Mouse (Mus musculus): ENCODE results near the gene Fkbp3. TPM values are rescaled to one million over a fixed set of nuclear protein-coding genes. Genes with fewer than 3 reads are reported as not detected.
A peak's percentile ranks its signal among the peaks of the same experiment; 100 is the strongest.

Gene Fkbp3
- polyA plus RNA-seq, 1 experiment from 2014 or later: 131 TPM

- H3K36me3 ChIP-seq (ENCODE audit: insufficient read depth, low read length): peaks cover 6% of the 10 kb centered on the region
- WGBS: 45% methylated on average over 4 of the region's 4 CpGs
Measured at GRCm38 (mm10) chr12:65068409-65068808, 5.4 kb downstream of the Fkbp3 start.

GRCm38 (mm10) chr12:65066234-65066633 lies 7.6 kb downstream of the Fkbp3 start:
- Histone ChIP-seq H3K9me3 (ENCODE audit: low read length) (no peaks in the 10 kb centered on the region), H3K4me1 (ENCODE audit: insufficient read depth, low read depth, low read length) (no peaks in the 10 kb centered on the region), H3K27ac (ENCODE audit: low read length) (no peak overlapping the region), H3K4me2 (replicated peaks; ENCODE audit: low read depth, low read length) (no peak overlapping the region), H3K9ac (replicated peaks; ENCODE audit: low read depth) (no peak overlapping the region), H3K27me3 (replicated peaks; ENCODE audit: insufficient read depth, low read length) (no peaks in the 10 kb centered on the region), H3K4me3 (ENCODE audit: low read depth, low read length) (no peak overlapping the region), H3K36me3 (ENCODE audit: insufficient read depth, low read length) (peaks cover 8% of the 10 kb centered on the region)
- TF ChIP-seq EP300 (IDR thresholded peaks at IDR 0.05) (no peak), CTCF (IDR thresholded peaks at IDR 0.05) (no peak)
- ATAC-seq (no peak), DNase-seq (ENCODE audit: low spot score) (no peak)
- 45% methylated on average over 3 of the region's 3 CpGs for WGBS

More at GRCm38 (mm10) chr12:65068409-65068808, 5.4 kb downstream of the Fkbp3 start:
- Histone ChIP-seq H3K4me2 (replicated peaks; ENCODE audit: low read depth, low read length) (no peak overlapping the region), H3K9ac (replicated peaks; ENCODE audit: low read depth) (no peak overlapping the region), H3K27ac (ENCODE audit: low read length) (no peak overlapping the region), H3K4me1 (ENCODE audit: insufficient read depth, low read depth, low read length) (no peaks in the 10 kb centered on the region), H3K9me3 (ENCODE audit: low read length) (no peaks in the 10 kb centered on the region), H3K27me3 (replicated peaks; ENCODE audit: insufficient read depth, low read length) (no peaks in the 10 kb centered on the region), H3K4me3 (ENCODE audit: low read depth, low read length) (no peak overlapping the region)
- no peak for DNase-seq (ENCODE audit: low spot score)
- TF ChIP-seq CTCF (IDR thresholded peaks at IDR 0.05) (no peak), EP300 (IDR thresholded peaks at IDR 0.05) (no peak)
- no peak for ATAC-seq

- no peak for ATAC-seq
- 45% methylated on average over 2 of the region's 2 CpGs for WGBS
- TF ChIP-seq EP300 (IDR thresholded peaks at IDR 0.05): no peak
- TF ChIP-seq CTCF (IDR thresholded peaks at IDR 0.05): no peak
Measured at GRCm38 (mm10) chr12:65065241-65065640, 8.6 kb downstream of the Fkbp3 start.

GRCm38 (mm10) chr12:65061082-65061481 lies 12.7 kb downstream of the Fkbp3 start:
- Histone ChIP-seq H3K4me3 (ENCODE audit: low read depth, low read length) (no peak overlapping the region), H3K9ac (replicated peaks; ENCODE audit: low read depth) (no peak overlapping the region), H3K4me1 (ENCODE audit: insufficient read depth, low read depth, low read length) (no peaks in the 10 kb centered on the region), H3K4me2 (replicated peaks; ENCODE audit: low read depth, low read length) (no peak overlapping the region), H3K9me3 (ENCODE audit: low read length) (no peaks in the 10 kb centered on the region), H3K27ac (ENCODE audit: low read length) (no peak overlapping the region), H3K27me3 (replicated peaks; ENCODE audit: insufficient read depth, low read length) (no peaks in the 10 kb centered on the region), H3K36me3 (ENCODE audit: insufficient read depth, low read length) (peaks cover 21% of the 10 kb centered on the region)
- ATAC-seq: no peak
- DNase-seq (ENCODE audit: low spot score): no peak
- TF ChIP-seq CTCF (IDR thresholded peaks at IDR 0.05) (no peak), EP300 (IDR thresholded peaks at IDR 0.05) (no peak)

More at GRCm38 (mm10) chr12:65065241-65065640, 8.6 kb downstream of the Fkbp3 start:
- Histone ChIP-seq H3K9ac (replicated peaks; ENCODE audit: low read depth) (no peak overlapping the region), H3K27ac (ENCODE audit: low read length) (no peak overlapping the region), H3K9me3 (ENCODE audit: low read length) (no peaks in the 10 kb centered on the region), H3K36me3 (ENCODE audit: insufficient read depth, low read length) (peaks cover 16% of the 10 kb centered on the region), H3K4me3 (ENCODE audit: low read depth, low read length) (no peak overlapping the region), H3K4me2 (replicated peaks; ENCODE audit: low read depth, low read length) (no peak overlapping the region), H3K4me1 (ENCODE audit: insufficient read depth, low read depth, low read length) (no peaks in the 10 kb centered on the region), H3K27me3 (replicated peaks; ENCODE audit: insufficient read depth, low read length) (no peaks in the 10 kb centered on the region)
- peak; percentile 5 for DNase-seq (ENCODE audit: low spot score)

GRCm38 (mm10) chr12:65058203-65058602 lies 15.6 kb downstream of the Fkbp3 start:
- H3K4me3 ChIP-seq (ENCODE audit: low read depth, low read length): no peak overlapping the region
- no peak overlapping the region for H3K27ac ChIP-seq (ENCODE audit: low read length)
- no peak for ATAC-seq
- H3K36me3 ChIP-seq (ENCODE audit: insufficient read depth, low read length): peaks cover 23% of the 10 kb centered on the region; the same call in 1 of the 2 replicates
- no peak for DNase-seq (ENCODE audit: low spot score)
- no peaks in the 10 kb centered on the region for H3K27me3 ChIP-seq (replicated peaks; ENCODE audit: insufficient read depth, low read length)
- H3K4me1 ChIP-seq (ENCODE audit: insufficient read depth, low read depth, low read length): no peaks in the 10 kb centered on the region
- 77% methylated on average over 2 of the region's 2 CpGs for WGBS
- TF ChIP-seq CTCF (IDR thresholded peaks at IDR 0.05) (no peak), EP300 (IDR thresholded peaks at IDR 0.05) (no peak)
- H3K9me3 ChIP-seq (ENCODE audit: low read length): no peaks in the 10 kb centered on the region
- H3K4me2 ChIP-seq (replicated peaks; ENCODE audit: low read depth, low read length): no peak overlapping the region
- no peak overlapping the region for H3K9ac ChIP-seq (replicated peaks; ENCODE audit: low read depth)

- Histone ChIP-seq H3K27me3 (replicated peaks; ENCODE audit: insufficient read depth, low read length) (no peaks in the 10 kb centered on the region), H3K36me3 (ENCODE audit: insufficient read depth, low read length) (0 out of 2 replicates have a peak, but pooled peaks cover 3% of the 10 kb centered on the region), H3K9me3 (ENCODE audit: low read length) (no peaks in the 10 kb centered on the region), H3K4me1 (ENCODE audit: insufficient read depth, low read depth, low read length) (no peaks in the 10 kb centered on the region), H3K27ac (ENCODE audit: low read length) (no peak overlapping the region), H3K4me2 (replicated peaks; ENCODE audit: low read depth, low read length) (no peak overlapping the region), H3K9ac (replicated peaks; ENCODE audit: low read depth) (no peak overlapping the region), H3K4me3 (ENCODE audit: low read depth, low read length) (no peak overlapping the region)
- no peak for DNase-seq (ENCODE audit: low spot score)
- no peak for ATAC-seq
- TF ChIP-seq CTCF (IDR thresholded peaks at IDR 0.05) (no peak), EP300 (IDR thresholded peaks at IDR 0.05) (no peak)
Measured at GRCm38 (mm10) chr12:65048799-65049198, 25.0 kb downstream of the Fkbp3 start.

- Histone ChIP-seq H3K36me3 (ENCODE audit: insufficient read depth, low read length) (no peaks in the 10 kb centered on the region), H3K4me2 (replicated peaks; ENCODE audit: low read depth, low read length) (peak overlapping the region; percentile 57), H3K9me3 (ENCODE audit: low read length) (no peaks in the 10 kb centered on the region), H3K27me3 (replicated peaks; ENCODE audit: insufficient read depth, low read length) (no peaks in the 10 kb centered on the region), H3K9ac (replicated peaks; ENCODE audit: low read depth) (no peak overlapping the region), H3K27ac (ENCODE audit: low read length) (no peak overlapping the region), H3K4me3 (ENCODE audit: low read depth, low read length) (peak overlapping the region; percentile 92; the same call in 1 of the 2 replicates), H3K4me1 (ENCODE audit: insufficient read depth, low read depth, low read length) (peaks cover 14% of the 10 kb centered on the region)
- TF ChIP-seq CTCF (IDR thresholded peaks at IDR 0.05) (no peak), EP300 (IDR thresholded peaks at IDR 0.05) (no peak)
- WGBS: 16% methylated on average over 4 of the region's 4 CpGs
- ATAC-seq (no peak), DNase-seq (ENCODE audit: low spot score) (peak; percentile 63)
Measured at GRCm38 (mm10) chr12:65037546-65037937, 36.3 kb downstream of the Fkbp3 start.
